Mouse (Mus musculus) stomach, embryonic 16.5 days (tissue): ENCODE results near the gene Myl12a. TPM values are rescaled to one million over a fixed set of nuclear protein-coding genes. Genes with fewer than 3 reads are reported as not detected.
"Not testable (repeated sequence)": the region's sequence is repeated elsewhere in the genome, so short reads cannot be mapped to it uniquely, and the experiment has no call there.

Experiments used
- ATAC-seq: fragments of 200-750 bp; cut with Nextera tagmentation; 2 replicates; pipeline ENCODE4 v1.8.0; 2017; ENCODE audit warnings: moderate number of reproducible peaks, moderate TSS enrichment; ENCODE audit not compliant: insufficient read depth, low FRiP score
- H3K27ac ChIP-seq: fragments of 300-500 bp; sonication (generic); 2 replicates; pipeline ENCODE4 v1.5.1; 2014; ENCODE audit warnings: low read length
- H3K27me3 ChIP-seq: fragments of 300-500 bp; sonication (generic); 2 replicates; pipeline ENCODE4 v1.6.1; 2014; ENCODE audit warnings: low read length, control low read depth, mixed read lengths; ENCODE audit not compliant: control insufficient read depth, insufficient read depth
- H3K36me3 ChIP-seq: fragments of 300-500 bp; sonication (generic); 2 replicates; pipeline ENCODE4 v1.6.1; 2014; ENCODE audit warnings: low read length; ENCODE audit not compliant: control insufficient read depth, insufficient read depth
- H3K4me1 ChIP-seq: fragments of 300-500 bp; sonication (generic); 2 replicates; pipeline ENCODE4 v1.6.1; 2014; ENCODE audit warnings: low read length, control low read depth, mixed read lengths; ENCODE audit not compliant: control insufficient read depth, insufficient read depth
- H3K4me2 ChIP-seq: fragments of 300-500 bp; sonication (generic); 2 replicates; pipeline ENCODE4 v1.6.1; 2014; ENCODE audit warnings: low read depth, low read length, mixed read lengths
- H3K4me3 ChIP-seq: fragments of 300-500 bp; sonication (generic); replicated peaks from 2 replicates; pipeline ENCODE4 v1.5.1; 2014; ENCODE audit warnings: mild to moderate bottlenecking, low read length
- H3K9ac ChIP-seq: fragments of 300-500 bp; sonication (generic); 2 replicates; pipeline ENCODE4 v1.6.1; 2014; ENCODE audit warnings: low read length
- H3K9me3 ChIP-seq: fragments of 300-500 bp; sonication (generic); replicated peaks from 2 replicates; pipeline ENCODE4 v1.6.1; 2016; ENCODE audit warnings: low read length, control low read depth; ENCODE audit not compliant: control insufficient read depth
- WGBS: fragments of 180-500 bp; shearing (Covaris S2); extraction: QIAGEN DNeasy Blood & Tissue Kit; methylation state at CpG from one replicate; pipeline ENCODE4 v1.1.7; 2014; 5-methylcytosine and 5-hydroxymethylcytosine counted together
- polyA plus RNA-seq: library from polyadenylated mRNA; unstranded; fragments of >200 nt; fragmentation: Nextera tagmentation; extraction: Ambion mirVana; gene quantifications from 2 replicates; pipeline ENCODE4 v1.2.1, GENCODE M21; 2015

Gene Myl12a
- polyA plus RNA-seq, 1 experiment from 2014 or later: 584 TPM

GRCm38 (mm10) chr17:70973398-70973797 lies 29.3 kb downstream of the Myl12a start:
- no peak for ATAC-seq
- Histone ChIP-seq H3K4me2 (no peak overlapping the region), H3K27ac (no peak overlapping the region), H3K4me3 (no peak overlapping the region), H3K36me3 (peaks cover 16% of the 10 kb centered on the region; the same call in 1 of the 2 replicates), H3K27me3 (no peaks in the 10 kb centered on the region), H3K9ac (no peak overlapping the region), H3K9me3 (no peaks in the 10 kb centered on the region), H3K4me1 (0 out of 2 replicates have a peak, but pooled peaks cover 2% of the 10 kb centered on the region)
- WGBS: 83% methylated on average over 9 of the region's 9 CpGs

DNA sequence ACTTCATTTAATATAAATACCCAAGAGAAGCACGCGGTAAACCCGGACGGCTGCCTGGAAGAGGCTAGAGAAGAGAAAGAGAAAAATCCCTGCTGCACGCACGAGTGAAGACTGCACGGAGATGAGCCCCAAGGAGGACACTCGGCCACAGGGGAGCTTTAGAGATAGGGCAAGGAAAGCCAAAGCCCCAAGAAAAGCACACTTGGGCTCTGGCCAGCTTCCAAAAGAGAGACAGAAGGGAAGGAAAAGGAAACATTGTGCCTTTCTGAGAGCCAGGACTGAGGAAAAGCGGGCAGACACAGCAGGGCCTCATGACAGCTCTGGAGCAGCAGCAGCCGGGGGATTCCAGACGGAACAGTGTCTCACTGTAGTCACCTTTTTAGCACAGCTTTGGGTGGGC lies 31.5 kb downstream of the Myl12a start:
- ATAC-seq: no peak
- Histone ChIP-seq H3K4me1 (0 out of 2 replicates have a peak, but pooled peaks cover 2% of the 10 kb centered on the region), H3K4me3 (no peak overlapping the region), H3K27me3 (no peaks in the 10 kb centered on the region), H3K9ac (no peak overlapping the region), H3K9me3 (no peaks in the 10 kb centered on the region), H3K27ac (no peak overlapping the region), H3K4me2 (no peak overlapping the region), H3K36me3 (peaks cover 12% of the 10 kb centered on the region; the same call in 1 of the 2 replicates)
- WGBS: 61% methylated on average over 11 of the region's 11 CpGs

GRCm38 (mm10) chr17:70968606-70969191 lies 34.0 kb downstream of the Myl12a start:
- H3K36me3 ChIP-seq: 0 out of 2 replicates have a peak, but pooled peaks cover 6% of the 10 kb centered on the region
- no peaks in the 10 kb centered on the region for H3K27me3 ChIP-seq
- no peak overlapping the region for H3K27ac ChIP-seq
- no peak overlapping the region for H3K4me3 ChIP-seq
- 22% methylated on average over 8 of the region's 8 CpGs for WGBS
- ATAC-seq: peak; percentile 26; the same call in 1 of the 2 replicates
- no peak overlapping the region for H3K9ac ChIP-seq
- H3K4me2 ChIP-seq: 0 out of 2 replicates have a peak overlapping the region, but pooled peaks have one; percentile 1
- 0 out of 2 replicates have a peak, but pooled peaks cover 2% of the 10 kb centered on the region for H3K4me1 ChIP-seq
- no peaks in the 10 kb centered on the region for H3K9me3 ChIP-seq

GRCm38 (mm10) chr17:70967646-70968045 lies 35.0 kb downstream of the Myl12a start:
- ATAC-seq: no peak
- Histone ChIP-seq H3K9me3 (no peaks in the 10 kb centered on the region), H3K36me3 (no peaks in the 10 kb centered on the region), H3K4me1 (0 out of 2 replicates have a peak, but pooled peaks cover 2% of the 10 kb centered on the region), H3K9ac (no peak overlapping the region), H3K4me3 (no peak overlapping the region), H3K27me3 (no peaks in the 10 kb centered on the region), H3K4me2 (no peak overlapping the region), H3K27ac (no peak overlapping the region)
- 61% methylated on average over 12 of the region's 12 CpGs for WGBS

DNA sequence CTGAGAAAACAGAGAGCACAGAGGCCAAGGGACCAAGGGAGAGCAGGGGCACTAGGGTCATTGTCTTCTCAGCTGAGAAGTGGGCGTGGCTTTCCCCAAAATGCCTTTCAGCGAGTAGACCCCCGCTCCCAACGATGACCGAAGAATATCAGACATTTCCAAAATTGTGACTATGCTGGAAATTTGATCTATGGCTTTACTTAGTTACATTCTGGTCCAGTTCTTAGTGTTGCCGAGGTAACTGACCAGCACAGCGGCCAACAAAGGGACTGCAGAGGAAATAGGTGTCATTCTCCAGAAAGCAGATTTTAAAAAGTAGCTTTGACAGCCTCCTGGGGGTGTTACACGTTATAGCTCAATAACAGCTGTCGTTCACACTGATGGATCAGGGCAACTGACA lies 35.5 kb downstream of the Myl12a start:
- 47% methylated on average over 9 of the region's 9 CpGs for WGBS
- no peaks in the 10 kb centered on the region for H3K9me3 ChIP-seq

DNA sequence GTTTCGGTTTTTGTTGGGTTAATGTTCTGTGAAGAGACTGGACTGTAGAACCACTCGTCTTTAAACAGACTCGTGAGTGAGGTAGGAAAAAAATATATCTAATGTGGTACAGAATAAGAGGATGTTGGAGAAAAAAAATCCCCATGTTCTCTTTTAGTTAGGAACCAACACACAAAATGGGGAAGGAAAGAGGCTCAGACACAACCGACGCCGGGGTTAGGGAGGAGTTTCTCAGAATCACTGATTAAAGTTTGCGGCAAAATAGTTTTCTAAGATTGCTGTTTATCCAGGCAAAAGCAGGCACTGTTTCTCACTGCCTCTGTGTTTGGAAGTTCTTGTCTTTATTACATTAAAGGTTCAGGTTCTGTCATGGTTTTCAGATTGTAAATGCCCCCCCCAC lies 36.6 kb downstream of the Myl12a start:
- no peak for ATAC-seq
- Histone ChIP-seq H3K9ac (no peak overlapping the region), H3K4me1 (no peaks in the 10 kb centered on the region), H3K36me3 (no peaks in the 10 kb centered on the region), H3K9me3 (no peaks in the 10 kb centered on the region), H3K4me3 (no peak overlapping the region), H3K4me2 (no peak overlapping the region), H3K27me3 (no peaks in the 10 kb centered on the region), H3K27ac (no peak overlapping the region)
- WGBS: 80% methylated on average over 7 of the region's 7 CpGs

More for the DNA sequence above, 35.5 kb downstream of the Myl12a start:
- no peak overlapping the region for H3K4me3 ChIP-seq
- 0 out of 2 replicates have a peak, but pooled peaks cover 2% of the 10 kb centered on the region for H3K4me1 ChIP-seq
- H3K9ac ChIP-seq: no peak overlapping the region
- no peaks in the 10 kb centered on the region for H3K36me3 ChIP-seq
- ATAC-seq: no peak
- no peaks in the 10 kb centered on the region for H3K27me3 ChIP-seq
- H3K27ac ChIP-seq: no peak overlapping the region
- H3K4me2 ChIP-seq: no peak overlapping the region

DNA sequence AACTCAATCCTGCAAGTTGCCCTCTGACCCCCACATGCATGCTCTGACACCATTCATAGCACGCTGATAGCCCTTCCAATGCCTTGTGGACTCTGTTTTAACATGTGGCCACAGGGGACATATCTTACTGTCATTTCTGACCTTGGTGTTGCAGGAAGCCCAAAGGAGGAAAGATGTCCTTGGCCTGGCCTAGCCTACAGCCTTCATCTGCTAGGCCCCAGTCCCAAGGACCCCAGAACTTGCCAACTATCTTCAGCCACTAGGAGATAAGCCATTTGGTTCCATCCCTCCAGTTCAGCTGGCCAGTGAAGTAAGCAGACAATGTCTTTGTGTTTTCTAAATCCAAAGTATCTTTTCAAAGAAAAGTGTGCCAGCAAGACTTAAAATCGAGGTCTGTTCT lies 37.4 kb downstream of the Myl12a start:
- no peak overlapping the region for H3K9ac ChIP-seq
- H3K4me3 ChIP-seq: no peak overlapping the region
- H3K27me3 ChIP-seq: no peaks in the 10 kb centered on the region
- H3K36me3 ChIP-seq: no peaks in the 10 kb centered on the region
- ATAC-seq: no peak
- H3K9me3 ChIP-seq: no peaks in the 10 kb centered on the region
- no peak overlapping the region for H3K4me2 ChIP-seq
- 72% methylated on average over 2 of the region's 2 CpGs for WGBS
- H3K4me1 ChIP-seq: no peaks in the 10 kb centered on the region
- no peak overlapping the region for H3K27ac ChIP-seq

DNA sequence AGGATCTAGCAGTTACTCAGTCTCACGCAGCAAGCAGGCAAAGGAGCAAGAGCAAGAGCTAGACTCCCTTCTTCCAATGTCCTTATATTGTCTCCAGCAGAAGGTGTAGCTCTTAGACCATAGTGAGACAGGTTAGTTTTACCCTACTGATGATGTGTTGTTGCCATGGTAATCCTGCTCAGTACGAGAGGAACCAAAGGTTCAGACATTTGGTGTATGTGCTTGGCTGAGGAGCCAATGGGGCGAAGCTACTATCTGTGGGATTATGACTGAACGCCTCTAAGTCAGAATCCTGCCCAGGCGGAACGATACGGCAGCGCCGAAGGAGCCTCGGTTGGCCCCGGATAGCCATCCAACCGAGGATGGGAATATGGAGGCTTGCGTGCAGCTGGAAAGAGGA lies 39.1 kb downstream of the Myl12a start:
- H3K9me3 ChIP-seq, H3K4me1 ChIP-seq, H3K4me3 ChIP-seq, H3K27me3 ChIP-seq, H3K4me2 ChIP-seq, H3K36me3 ChIP-seq, H3K27ac ChIP-seq, H3K9ac ChIP-seq: not testable (repeated sequence)
- 82% methylated on average over 12 of the region's 13 CpGs for WGBS
- ATAC-seq: peak; percentile 100

- WGBS: 67% methylated on average over 10 of the region's 10 CpGs
- H3K9ac ChIP-seq: no peak overlapping the region
- H3K9me3 ChIP-seq: no peaks in the 10 kb centered on the region
- H3K27me3 ChIP-seq: no peaks in the 10 kb centered on the region
- H3K4me3 ChIP-seq: no peak overlapping the region
- no peaks in the 10 kb centered on the region for H3K36me3 ChIP-seq
- H3K4me2 ChIP-seq: no peak overlapping the region
- no peak for ATAC-seq
- no peak overlapping the region for H3K27ac ChIP-seq
- H3K4me1 ChIP-seq: no peaks in the 10 kb centered on the region
Measured at GRCm38 (mm10) chr17:70951266-70951665, 51.4 kb downstream of the Myl12a start.
